Mouse (Mus musculus) right cerebral cortex, postnatal 36 days (tissue): ENCODE results near the gene Nkx3-2.
A peak's percentile ranks its signal among the peaks of the same experiment; 100 is the strongest.

Experiments
- DNase-seq, 2 experiments: peaks; one replicate each; pipeline ENCODE4 v3.0.0; 2022; ENCODE audit warnings: low spot score in 2 of 2, mixed read lengths in 1 of 2

Nkx3-2 gene

DNA sequence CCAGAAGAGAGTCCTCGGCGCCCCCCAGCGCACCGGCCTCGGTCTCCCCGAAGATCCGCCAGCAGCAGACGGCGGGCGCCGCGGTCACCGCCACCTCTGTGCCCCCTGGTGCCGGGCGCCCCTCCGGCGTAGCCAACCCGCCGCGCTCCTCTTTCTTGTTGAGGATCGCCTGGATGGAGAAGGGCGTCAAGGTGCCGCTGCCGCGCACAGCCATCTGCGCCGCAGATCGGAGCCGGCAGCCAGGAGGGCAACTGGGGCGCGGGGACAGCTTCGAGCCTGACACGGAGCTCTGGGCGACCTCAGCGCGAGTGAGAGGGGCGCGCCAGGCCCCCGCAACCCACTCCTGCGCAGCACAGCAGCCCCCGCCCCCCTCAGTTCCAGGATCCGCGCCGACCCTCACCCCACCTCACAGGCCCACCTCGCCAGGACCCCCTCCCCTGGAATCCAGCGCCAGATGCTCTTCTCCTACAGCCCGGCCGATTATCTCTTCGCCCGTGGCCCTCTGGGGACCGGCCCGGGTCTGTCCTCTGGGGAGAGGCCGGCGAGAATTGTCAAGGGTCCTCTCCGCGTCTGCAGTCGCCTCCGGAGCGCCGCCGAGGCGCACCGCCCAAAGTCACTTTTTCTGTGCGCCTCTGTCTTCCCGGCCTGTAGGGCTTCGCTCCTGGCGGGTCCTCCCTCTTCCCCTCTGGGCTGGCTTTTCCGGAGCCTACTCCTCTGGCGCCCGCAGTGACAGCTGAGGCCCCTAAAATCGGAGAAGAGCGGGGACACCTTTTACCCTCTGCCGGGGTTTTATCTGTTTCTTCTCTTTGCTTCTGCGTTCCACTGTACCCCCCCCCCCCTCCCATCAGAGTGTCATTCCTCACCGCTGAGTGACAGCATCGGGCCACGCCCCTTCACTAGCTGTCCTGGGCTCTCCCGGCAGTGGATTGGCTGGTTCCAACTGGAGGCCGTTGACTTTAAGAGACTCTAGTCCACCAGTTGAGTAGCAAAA is at the start of gene Nkx3-2:
Nkx3-2 (minus strand) TSS at position 771 of the 991 bp plus-strand sequence.
- no peak for DNase-seq

DNA sequence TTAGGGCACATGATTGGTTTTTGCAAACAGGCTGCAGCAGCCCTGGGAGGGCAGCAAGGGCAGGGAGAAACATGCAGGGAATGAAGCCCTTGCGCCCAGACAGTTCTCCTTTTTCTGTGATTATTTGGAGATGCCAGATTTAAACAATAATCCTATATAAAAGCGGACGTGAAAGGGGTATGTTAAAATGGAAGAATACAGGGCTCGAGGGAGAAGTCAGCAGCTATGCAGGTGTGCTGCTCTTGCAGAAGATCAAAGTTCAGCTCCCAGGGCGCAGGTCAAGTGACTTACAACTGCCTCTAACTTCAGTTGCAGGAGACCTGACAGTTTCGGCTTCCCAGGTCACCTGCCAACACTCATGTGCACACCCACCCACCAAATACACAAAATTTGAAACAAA is 48.2 kb upstream of the Nkx3-2 start:
- no peak for DNase-seq

GRCm38 (mm10) chr5:41811279-41811678 is 47.0 kb upstream of the Nkx3-2 start:
- no peak for DNase-seq

GRCm38 (mm10) chr5:41807383-41807782 is 43.1 kb upstream of the Nkx3-2 start:
- no peak for DNase-seq

GRCm38 (mm10) chr5:41806176-41806575 is 41.9 kb upstream of the Nkx3-2 start:
- no peak for DNase-seq

- DNase-seq = no peak
Measured at GRCm38 (mm10) chr5:41805085-41805484, 40.8 kb upstream of the Nkx3-2 start.

DNA sequence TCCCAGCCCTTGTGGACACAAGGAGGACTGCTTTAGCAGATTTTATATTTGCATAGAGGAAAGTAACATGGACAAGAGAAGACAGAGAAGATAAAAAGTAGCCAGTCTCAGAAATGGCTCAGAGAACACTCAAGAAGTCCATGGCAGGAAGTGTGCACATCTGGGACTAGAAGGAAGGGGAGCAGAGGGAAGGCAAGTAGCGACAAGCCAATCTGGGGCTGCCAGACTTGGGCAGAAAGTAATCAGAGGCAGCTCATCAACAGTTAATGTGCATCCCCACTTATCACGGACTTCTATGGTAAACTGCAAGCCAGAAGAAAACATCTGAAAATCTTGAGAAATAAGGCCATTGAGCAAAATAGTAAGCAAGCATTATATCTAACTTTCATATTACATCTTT is 40.3 kb upstream of the Nkx3-2 start:
- no peak for DNase-seq

DNA sequence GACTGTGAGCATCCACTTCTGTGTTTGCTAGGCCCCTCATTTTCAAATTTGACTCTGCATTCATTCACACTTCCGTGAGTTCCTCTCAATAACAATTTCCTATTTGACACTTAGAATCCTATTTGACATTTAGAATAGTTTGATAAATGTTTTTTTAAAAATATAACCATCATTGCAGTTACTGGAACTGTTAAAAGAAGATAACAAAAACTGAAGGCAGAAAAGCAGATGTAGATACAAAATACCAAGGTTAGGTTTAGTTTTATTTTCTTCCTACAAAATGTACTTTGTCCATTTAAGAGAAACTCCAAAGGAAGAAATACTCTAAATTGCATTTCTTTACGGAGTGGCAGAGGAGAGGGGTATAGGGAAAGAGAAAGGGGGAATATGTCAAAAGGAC is 37.3 kb upstream of the Nkx3-2 start:
- no peak for DNase-seq

GRCm38 (mm10) chr5:41794434-41794833 is 30.1 kb upstream of the Nkx3-2 start:
- peak in 1 of 2 experiments; percentile 10 for DNase-seq

- DNase-seq = no peak
Measured at GRCm38 (mm10) chr5:41790517-41790916, 26.2 kb upstream of the Nkx3-2 start.

DNA sequence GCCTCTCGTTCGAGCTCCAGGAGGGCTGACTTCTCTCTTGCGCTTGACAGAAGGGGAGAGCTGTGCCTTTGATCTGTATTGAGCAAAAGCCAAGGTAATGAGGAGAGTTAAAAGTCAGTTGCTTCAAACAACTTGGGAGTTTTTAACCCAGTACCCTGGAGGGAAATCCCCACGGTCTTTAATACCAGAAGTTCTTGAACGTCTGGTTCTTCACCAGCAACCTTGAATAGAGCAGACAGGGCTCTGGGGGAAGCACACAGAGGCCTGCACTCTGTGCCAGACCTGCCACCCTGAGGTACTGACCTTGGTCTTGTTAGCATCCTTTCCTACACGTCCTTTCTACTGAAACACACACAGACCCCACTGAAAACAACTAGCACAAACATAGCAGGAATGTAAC is 24.6 kb upstream of the Nkx3-2 start:
- DNase-seq = no peak

DNA sequence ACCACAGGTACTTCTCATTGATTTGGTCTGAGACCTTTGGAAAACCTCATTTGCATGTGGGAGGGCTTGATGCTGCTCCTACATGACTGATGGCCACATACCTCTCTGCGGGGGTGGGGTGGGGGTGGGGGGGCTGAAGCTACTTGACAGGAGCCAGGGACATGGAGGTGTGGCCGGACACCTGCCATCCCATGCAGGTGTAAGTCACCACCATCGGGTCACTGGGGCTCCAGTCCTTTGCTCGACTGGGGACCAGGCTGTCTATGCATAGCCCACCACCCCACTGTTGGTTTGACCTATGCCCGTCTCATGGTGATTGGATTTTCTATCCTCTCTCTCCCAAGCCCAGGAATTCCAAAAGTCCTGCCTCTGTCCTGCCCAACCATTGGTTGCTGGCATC is 17.6 kb upstream of the Nkx3-2 start:
- DNase-seq = no peak

DNA sequence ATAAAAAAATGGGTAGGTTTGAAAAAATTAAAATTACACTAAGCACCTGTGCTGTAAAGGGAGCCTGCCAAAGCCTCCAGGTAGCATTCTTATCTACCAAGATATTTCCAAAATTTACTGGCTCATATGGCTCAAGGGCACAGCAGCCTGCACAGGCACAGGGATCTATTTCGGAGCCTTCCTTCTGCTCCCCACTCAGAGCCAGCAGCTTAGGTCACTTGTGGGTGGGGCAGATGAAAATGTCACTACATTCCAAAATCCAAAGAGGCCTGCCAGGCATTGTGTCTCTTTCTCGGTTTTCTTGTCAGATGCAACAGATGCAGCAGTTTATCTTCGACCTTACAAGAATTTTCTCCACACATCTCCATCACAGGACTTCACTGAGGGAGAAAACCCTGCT is 15.7 kb upstream of the Nkx3-2 start:
- no peak for DNase-seq

DNA sequence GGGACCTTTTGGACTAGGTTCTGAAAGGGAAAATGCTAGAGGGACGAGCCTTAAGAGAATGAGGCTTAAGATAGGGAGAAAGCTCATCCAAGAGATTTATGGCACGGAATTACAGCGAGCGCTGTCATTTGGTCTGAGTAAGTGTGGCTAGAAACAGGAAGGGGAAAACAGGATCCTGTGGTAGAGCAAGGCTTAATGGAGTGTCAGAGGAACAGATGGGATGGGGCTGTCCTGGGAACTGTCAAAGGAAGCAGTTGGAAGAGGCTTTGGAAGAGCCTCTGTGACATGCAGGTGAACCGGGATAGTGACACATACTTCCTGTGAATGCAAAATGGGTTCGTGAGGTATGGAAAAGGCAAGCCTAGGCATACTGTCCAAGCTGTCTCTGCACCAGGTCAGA is 11.4 kb upstream of the Nkx3-2 start:
- DNase-seq = no peak

GRCm38 (mm10) chr5:41775273-41775672 is 11.0 kb upstream of the Nkx3-2 start:
- DNase-seq = no peak

- peak; percentile 61 to 74 for DNase-seq
Measured at GRCm38 (mm10) chr5:41768382-41769040, 4.2 kb upstream of the Nkx3-2 start.

GRCm38 (mm10) chr5:41767296-41768200 is 3.2 kb upstream of the Nkx3-2 start:
- DNase-seq = no peak

DNA sequence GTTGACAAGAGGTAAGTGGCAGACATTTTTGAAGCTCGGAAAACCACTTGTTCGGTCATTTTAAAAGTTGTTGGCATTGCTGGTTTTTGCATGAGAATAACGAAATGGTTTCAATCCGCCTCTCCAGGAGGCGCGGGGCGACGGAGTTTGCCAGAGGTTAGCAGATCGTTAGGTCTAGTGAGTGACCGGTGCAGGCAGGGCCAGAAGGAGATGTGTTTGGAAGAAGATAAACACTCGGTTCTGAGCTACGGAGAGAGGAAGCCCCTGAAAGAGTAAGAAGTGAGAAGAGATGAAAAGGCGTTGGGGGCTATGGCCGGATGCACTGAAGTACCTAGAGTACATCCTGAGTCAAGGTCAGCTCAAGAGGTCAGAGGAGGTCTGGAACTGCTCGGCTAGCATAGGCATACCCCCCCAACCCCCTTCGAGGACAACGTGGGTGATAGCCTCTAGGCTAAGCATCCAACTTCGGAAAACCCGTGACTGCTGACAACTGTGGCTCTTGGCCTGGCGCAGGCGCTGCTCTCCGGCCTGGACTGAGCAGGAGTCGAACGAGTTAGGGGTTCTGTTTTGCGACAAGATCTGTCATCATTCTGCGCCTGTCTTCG is 2.2 kb upstream of the Nkx3-2 start:
- DNase-seq = no peak

DNA sequence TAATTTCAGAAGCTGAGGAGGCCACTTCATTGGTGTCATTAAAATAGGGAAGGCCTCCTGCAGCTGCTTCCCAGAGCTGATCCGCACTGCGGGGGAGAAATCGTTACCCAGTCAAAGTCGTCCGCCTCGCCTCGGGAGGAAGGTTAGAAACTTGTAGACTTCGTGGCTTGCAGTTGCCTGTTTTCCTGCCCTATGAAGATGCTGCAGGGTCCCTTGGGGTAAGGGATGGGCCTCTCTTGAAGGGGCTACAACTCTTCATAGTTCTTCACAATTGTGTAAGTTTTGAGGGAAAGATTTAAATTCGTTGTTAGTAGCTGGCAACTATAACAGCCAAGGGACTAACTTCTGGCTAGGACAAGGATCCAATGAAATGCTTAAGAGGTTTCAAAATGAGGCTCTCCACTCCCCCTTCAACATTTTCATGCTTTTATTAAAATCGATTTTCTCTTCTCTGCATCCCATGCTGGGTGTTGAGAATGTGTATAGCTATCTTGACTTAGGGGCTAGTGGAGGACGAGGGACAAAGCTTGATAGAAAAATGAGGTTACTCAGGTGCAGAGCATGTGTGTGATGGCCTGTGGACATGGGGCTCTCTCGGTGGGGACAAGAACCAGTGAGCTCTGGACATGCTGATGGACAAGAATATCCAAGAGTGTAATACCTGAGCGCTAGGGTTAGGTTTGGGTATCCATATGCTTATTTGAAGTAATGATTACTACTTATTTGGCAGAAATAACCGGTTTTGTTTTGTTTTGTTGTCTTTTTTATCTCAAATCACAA is 1.5 kb upstream of the Nkx3-2 start:
- no peak for DNase-seq

- DNase-seq = no peak
Measured at GRCm38 (mm10) chr5:41762947-41763730, 1.2 kb downstream of the Nkx3-2 start.
